15 mouse cellular contexts compared by ENCODE assay signal in genomic region chr1:89599983-89600741, GRCm38 (mm10).
DNase-seq lines count a peak whose midpoint lies in the region; ATAC-seq lines count a peak whose summit lies in the region.
"Had no signal": no experiment of that assay in that cellular context is flagged by ENCODE, and none has a peak within 500 bp of the region (broad histone marks: within the 10 kb centered on the region; RNA-seq: fewer than 3 reads in every experiment).

No protein-coding gene starts in this region.

- H3K4me3 ChIP-seq in forebrain, embryonic 14.5 days (ENCODE audit: low read depth, low read length) = no peak overlapping the region
- no peak overlapping the region for H3K4me3 ChIP-seq in forebrain, embryonic 10.5 days
- H3K4me3 ChIP-seq in hindbrain, embryonic 13.5 days = no peak overlapping the region
- no peak overlapping the region for H3K4me3 ChIP-seq in hindbrain, embryonic 11.5 days (ENCODE audit: low read depth, low read length)
- H3K4me3 ChIP-seq in midbrain, embryonic 13.5 days (replicated peaks) = no peak overlapping the region
- H3K4me3 ChIP-seq: embryonic facial prominence, embryonic 15.5 days; lung, embryonic 15.5 days had no signal

- no peaks in the 10 kb centered on the region for H3K9me3 ChIP-seq in forebrain, embryonic 14.5 days (replicated peaks; ENCODE audit: control insufficient read depth, low read length)
- H3K9me3 ChIP-seq in forebrain, embryonic 10.5 days = no peaks in the 10 kb centered on the region
- no peaks in the 10 kb centered on the region for H3K9me3 ChIP-seq in hindbrain, embryonic 13.5 days
- H3K9me3 ChIP-seq in hindbrain, embryonic 11.5 days (ENCODE audit: control insufficient read depth, low read length) = no peaks in the 10 kb centered on the region
- H3K9me3 ChIP-seq in midbrain, embryonic 13.5 days = no peaks in the 10 kb centered on the region
- H3K9me3 ChIP-seq: embryonic facial prominence, embryonic 15.5 days; lung, embryonic 15.5 days had no signal

- ATAC-seq in forebrain, embryonic 14.5 days = no peak
- no peak for ATAC-seq in hindbrain, embryonic 13.5 days (ENCODE audit: low FRiP score)
- no peak for ATAC-seq in hindbrain, embryonic 11.5 days (ENCODE audit: low FRiP score)
- no peak for ATAC-seq in midbrain, embryonic 13.5 days

- no peaks in the 10 kb centered on the region for H3K27me3 ChIP-seq in forebrain, embryonic 14.5 days (replicated peaks; ENCODE audit: control insufficient read depth, insufficient read depth, low read length)
- H3K27me3 ChIP-seq in forebrain, embryonic 10.5 days (ENCODE audit: poor library complexity, severe bottlenecking) = no peaks in the 10 kb centered on the region
- no peaks in the 10 kb centered on the region for H3K27me3 ChIP-seq in hindbrain, embryonic 13.5 days
- no peaks in the 10 kb centered on the region for H3K27me3 ChIP-seq in hindbrain, embryonic 11.5 days (ENCODE audit: control insufficient read depth, insufficient read depth, low read length)
- H3K27me3 ChIP-seq in midbrain, embryonic 13.5 days = no peaks in the 10 kb centered on the region
- H3K27me3 ChIP-seq: embryonic facial prominence, embryonic 15.5 days; lung, embryonic 15.5 days had no signal

- H3K27ac ChIP-seq in forebrain, embryonic 14.5 days (ENCODE audit: low read depth, low read length) = no peak overlapping the region
- H3K27ac ChIP-seq in forebrain, embryonic 10.5 days = no peak overlapping the region
- peak overlapping the region; percentile 42; the same call in 1 of the 2 replicates for H3K27ac ChIP-seq in hindbrain, embryonic 13.5 days
- H3K27ac ChIP-seq in hindbrain, embryonic 11.5 days (ENCODE audit: low read depth, low read length) = no peak overlapping the region
- H3K27ac ChIP-seq in midbrain, embryonic 13.5 days = peak overlapping the region; percentile 2; the same call in 1 of the 2 replicates
- H3K27ac ChIP-seq: embryonic facial prominence, embryonic 15.5 days; kidney, postnatal 0 days; lung, embryonic 15.5 days had no signal

- H3K4me2 ChIP-seq in forebrain, embryonic 14.5 days (ENCODE audit: low read length) = no peak overlapping the region
- H3K4me2 ChIP-seq in hindbrain, embryonic 13.5 days = no peak overlapping the region
- H3K4me2 ChIP-seq in hindbrain, embryonic 11.5 days (replicated peaks; ENCODE audit: low read depth, low read length) = no peak overlapping the region
- no peak overlapping the region for H3K4me2 ChIP-seq in midbrain, embryonic 13.5 days (replicated peaks)
- H3K4me2 ChIP-seq: embryonic facial prominence, embryonic 15.5 days; lung, embryonic 15.5 days had no signal

- H3K4me1 ChIP-seq in forebrain, embryonic 14.5 days (ENCODE audit: control insufficient read depth, insufficient read depth, low read length) = 0 out of 2 replicates have a peak, but pooled peaks cover 10% of the 10 kb centered on the region
- peaks cover 57% of the 10 kb centered on the region for H3K4me1 ChIP-seq in forebrain, embryonic 10.5 days
- peaks cover 82% of the 10 kb centered on the region for H3K4me1 ChIP-seq in hindbrain, embryonic 13.5 days (replicated peaks)
- H3K4me1 ChIP-seq in hindbrain, embryonic 11.5 days (replicated peaks; ENCODE audit: control insufficient read depth, insufficient read depth, low read length) = no peaks in the 10 kb centered on the region; the same call in 1 of the 2 replicates
- H3K4me1 ChIP-seq in midbrain, embryonic 13.5 days (replicated peaks) = peaks cover 76% of the 10 kb centered on the region

- WGBS in forebrain, embryonic 14.5 days = 86% methylated on average over 11 of the region's 11 CpGs
- 90% methylated on average over 11 of the region's 11 CpGs for WGBS in forebrain, embryonic 10.5 days
- 78% methylated on average over 11 of the region's 11 CpGs for WGBS in hindbrain, embryonic 13.5 days
- WGBS in hindbrain, embryonic 11.5 days = 80% methylated on average over 11 of the region's 11 CpGs
- 83% methylated on average over 11 of the region's 11 CpGs for WGBS in midbrain, embryonic 13.5 days

- no peak for DNase-seq in forebrain, embryonic 14.5 days (ENCODE audit: low spot score)
- DNase-seq in forebrain, embryonic 10.5 days (ENCODE audit: extremely low spot score, low spot score) = no peak
- DNase-seq in hindbrain, embryonic 11.5 days (ENCODE audit: low spot score) = no peak
- DNase-seq in brain, adult 2 months (ENCODE audit: low read depth, low spot score) = peak; percentile 68
- no peak for DNase-seq in ovary, postnatal 10 days (ENCODE audit: low spot score)
- no peak for DNase-seq in thymus, postnatal 36 days
- DNase-seq: B cell, adult 2 months; cerebellum, postnatal 25 days; layer of hippocampus, postnatal 36 days; thymus, adult 18-20 months had no signal

- 0 out of 2 replicates have a peak overlapping the region, but pooled peaks have one; percentile 13 for H3K9ac ChIP-seq in forebrain, embryonic 14.5 days (ENCODE audit: low read length)
- no peak overlapping the region for H3K9ac ChIP-seq in hindbrain, embryonic 13.5 days
- no peak overlapping the region for H3K9ac ChIP-seq in hindbrain, embryonic 11.5 days (ENCODE audit: low read depth, low read length)
- no peak overlapping the region for H3K9ac ChIP-seq in midbrain, embryonic 13.5 days (replicated peaks)
- H3K9ac ChIP-seq: embryonic facial prominence, embryonic 15.5 days; lung, embryonic 15.5 days had no signal

- no peaks in the 10 kb centered on the region for H3K36me3 ChIP-seq in forebrain, embryonic 14.5 days (ENCODE audit: control insufficient read depth, insufficient read depth, low read length)
- H3K36me3 ChIP-seq in forebrain, embryonic 10.5 days (replicated peaks) = peaks cover 4% of the 10 kb centered on the region; the same call in 1 of the 2 replicates
- no peaks in the 10 kb centered on the region for H3K36me3 ChIP-seq in hindbrain, embryonic 13.5 days
- H3K36me3 ChIP-seq in hindbrain, embryonic 11.5 days (ENCODE audit: control insufficient read depth, insufficient read depth, low read length) = no peaks in the 10 kb centered on the region
- H3K36me3 ChIP-seq in midbrain, embryonic 13.5 days = no peaks in the 10 kb centered on the region; the same call in 1 of the 2 replicates
- H3K36me3 ChIP-seq: embryonic facial prominence, embryonic 15.5 days; lung, embryonic 15.5 days had no signal

Comparison
In these comparisons a context has a peak if more than half of its experiments do, and no peak if none do; other contexts are left out.
1. H3K27ac ChIP-seq: peak in hindbrain, embryonic 13.5 days (single experiment) and midbrain, embryonic 13.5 days (single experiment); none in forebrain, embryonic 14.5 days (single experiment), forebrain, embryonic 10.5 days (single experiment) and hindbrain, embryonic 11.5 days (single experiment).